Comparison of ENCODE assay signal across 20 mouse cellular contexts in genomic region chr2:150000564-150000963, GRCm38 (mm10).
"Had no signal": no experiment of that assay in that cellular context is flagged by ENCODE, and none has a peak within 500 bp of the region (broad histone marks: within the 10 kb centered on the region; RNA-seq: fewer than 3 reads in every experiment).

No protein-coding gene starts in this region.

- H3K4me1 ChIP-seq: liver, embryonic 12.5 days; liver, embryonic 15.5 days; megakaryocyte, embryonic 14.5 days had no signal

- H3K9ac ChIP-seq: limb, embryonic 13.5 days; liver, embryonic 12.5 days; liver, embryonic 15.5 days; lung, embryonic 15.5 days; midbrain, embryonic 13.5 days had no signal

- H3K27ac ChIP-seq: layer of hippocampus, adult 2 months; limb, embryonic 10.5 days; limb, embryonic 13.5 days; liver, embryonic 12.5 days; liver, embryonic 15.5 days; lung, embryonic 15.5 days; midbrain, embryonic 10.5 days; midbrain, embryonic 13.5 days had no signal

- H3K4me2 ChIP-seq: limb, embryonic 13.5 days; liver, embryonic 12.5 days; liver, embryonic 15.5 days; lung, embryonic 15.5 days; midbrain, embryonic 13.5 days had no signal

- H3K36me3 ChIP-seq: limb, embryonic 10.5 days; limb, embryonic 13.5 days; liver, embryonic 12.5 days; liver, embryonic 15.5 days; lung, embryonic 15.5 days; midbrain, embryonic 10.5 days; midbrain, embryonic 13.5 days had no signal

- ATAC-seq: liver, embryonic 12.5 days; midbrain, embryonic 13.5 days had no signal

- H3K4me3 ChIP-seq: layer of hippocampus, adult 2 months; limb, embryonic 10.5 days; limb, embryonic 13.5 days; liver, embryonic 12.5 days; liver, embryonic 15.5 days; lung, embryonic 15.5 days; megakaryocyte, embryonic 14.5 days; midbrain, embryonic 10.5 days; midbrain, embryonic 13.5 days had no signal

- H3K9me3 ChIP-seq: limb, embryonic 10.5 days; limb, embryonic 13.5 days; liver, embryonic 12.5 days; liver, embryonic 15.5 days; lung, embryonic 15.5 days; midbrain, embryonic 10.5 days; midbrain, embryonic 13.5 days had no signal

- H3K27me3 ChIP-seq: limb, embryonic 13.5 days; liver, embryonic 12.5 days; liver, embryonic 15.5 days; lung, embryonic 15.5 days; megakaryocyte, embryonic 14.5 days; midbrain, embryonic 13.5 days had no signal

- DNase-seq: kidney, adult 9 months; kidney, postnatal 25 days; layer of hippocampus, adult 9-11 months; liver; lung, adult 18-20 months; lung, postnatal 10 days; lung, postnatal 36 days; retina, postnatal 1 day; right cerebral cortex, postnatal 25 days; thymus, adult 18-20 months; thymus, postnatal 36 days had no signal
